Mouse (Mus musculus) liver, adult 2 months (tissue): ENCODE data around the gene Tlx2. TPM values are rescaled to one million over a fixed set of nuclear protein-coding genes. Genes with fewer than 3 reads are reported as not detected.

Experiments
- DNase-seq: peaks from one replicate; pipeline ENCODE4 v3.0.0-alpha.2; 2011; ENCODE audit warnings: low read depth, low spot score; ENCODE audit errors: extremely low read depth
- H3K27ac ChIP-seq: fragments of 200-500 bp; replicated peaks from 2 replicates; pipeline ENCODE4 v1.5.1; 2012; ENCODE audit warnings: low read depth, mild to moderate bottlenecking, control low read depth, inconsistent platforms, low read length; ENCODE audit not compliant: insufficient read depth
- H3K27me3 ChIP-seq: fragments of 200-500 bp; 2 replicates; pipeline ENCODE4 v1.6.1; 2012; ENCODE audit warnings: mild to moderate bottlenecking, moderate library complexity, low read length, inconsistent platforms; ENCODE audit not compliant: control insufficient read depth, insufficient read depth
- H3K36me3 ChIP-seq: fragments of 200-500 bp; 2 replicates; pipeline ENCODE4 v1.6.1; 2012; ENCODE audit warnings: low read length, inconsistent platforms; ENCODE audit not compliant: control insufficient read depth, insufficient read depth
- H3K4me1 ChIP-seq: fragments of 200-500 bp; 2 replicates; pipeline ENCODE4 v1.6.1; 2011; ENCODE audit warnings: low read length; ENCODE audit not compliant: control insufficient read depth, insufficient read depth
- H3K4me3 ChIP-seq: fragments of 200-500 bp; 2 replicates; pipeline ENCODE4 v1.5.1; 2011; ENCODE audit warnings: low read depth, mild to moderate bottlenecking, control low read depth, low read length, moderate library complexity; ENCODE audit not compliant: insufficient read depth
- H3K79me2 ChIP-seq: fragments of 200-500 bp; 2 replicates; pipeline ENCODE4 v1.6.1; 2012; ENCODE audit warnings: inconsistent platforms, mild to moderate bottlenecking, low read length, moderate library complexity; ENCODE audit not compliant: control insufficient read depth, insufficient read depth
- H3K9ac ChIP-seq: fragments of 200-500 bp; 2 replicates; pipeline ENCODE4 v1.6.1; 2012; ENCODE audit warnings: low read depth, mild to moderate bottlenecking, control low read depth, inconsistent platforms, low read length
- CTCF ChIP-seq: fragments of 200-500 bp; IDR thresholded peaks from 2 replicates; pipeline ENCODE4 v1.5.1; 2011; ENCODE audit warnings: low read depth, low read length, control low read depth
- POLR2A ChIP-seq: fragments of 200-500 bp; IDR thresholded peaks from 2 replicates; pipeline ENCODE4 v1.6.1; 2011; ENCODE audit warnings: low read length, control low read depth; ENCODE audit not compliant: insufficient read depth; ENCODE audit errors: extremely low read depth
- WGBS: fragments of 180-500 bp; shearing (Covaris S2); methylation state at CpG from one replicate; pipeline ENCODE4 v1.1.7; 2018; 5-methylcytosine and 5-hydroxymethylcytosine counted together
- polyA plus RNA-seq: library from polyadenylated mRNA; depleted of rRNA; stranded (reverse); fragments of >200 nt; gene quantifications from 2 replicates; pipeline ENCODE4 v1.2.3, GENCODE M21; 2012
- total RNA-seq: library from RNA; depleted of rRNA; stranded (reverse); fragments of >200 nt; gene quantifications from 2 replicates; pipeline ENCODE4 v1.2.3, GENCODE M21; 2014

Tlx2 gene
- total and polyA plus RNA-seq, 2 experiments: not detected

DNA sequence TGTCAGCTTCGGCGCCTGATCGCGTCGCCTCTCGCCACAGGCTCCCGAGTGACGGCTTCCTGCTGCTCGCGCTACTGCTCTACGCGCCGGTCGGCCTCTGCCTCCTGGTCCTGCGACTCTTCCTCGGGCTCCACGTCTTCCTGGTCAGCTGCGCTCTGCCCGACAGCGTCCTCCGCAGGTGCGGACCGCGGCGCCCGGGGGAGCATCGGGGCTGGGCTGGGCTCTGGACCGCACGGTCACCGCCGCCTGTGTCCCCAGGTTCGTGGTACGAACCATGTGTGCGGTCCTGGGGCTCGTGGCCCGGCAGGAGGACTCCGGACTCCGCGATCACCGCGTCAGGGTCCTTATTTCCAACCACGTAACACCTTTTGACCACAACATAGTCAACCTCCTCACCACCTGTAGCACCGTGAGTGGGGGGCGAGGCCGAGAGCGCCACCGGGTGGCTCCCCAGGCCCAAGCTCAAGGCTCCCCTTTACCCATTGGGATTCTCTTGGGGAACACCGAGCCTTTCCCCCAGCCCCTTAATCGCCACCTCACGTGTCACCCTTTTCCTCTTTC lies 15.1 kb downstream of the Tlx2 start, which contains the start of gene Htra2:
Gene Htra2, minus strand, starts transcription at position 403 of the 561 bp plus-strand sequence.
- Histone ChIP-seq H3K36me3 (peaks cover 8% of the 10 kb centered on the region), H3K4me3 (peak within 1 kb of the TSS; percentile 92), H3K79me2 (peaks cover 17% of the 10 kb centered on the region; the same call in 1 of the 2 replicates), H3K27ac (peak within 1 kb of the TSS; percentile 76), H3K4me1 (peaks cover 17% of the 10 kb centered on the region), H3K27me3 (no peaks in the 10 kb centered on the region), H3K9ac (peak within 1 kb of the TSS; percentile 97)
- DNase-seq: no peak
- TF ChIP-seq CTCF (peak; percentile 42), POLR2A (no peak)
- under 1% methylated on average over 48 of the region's 50 CpGs for WGBS

DNA sequence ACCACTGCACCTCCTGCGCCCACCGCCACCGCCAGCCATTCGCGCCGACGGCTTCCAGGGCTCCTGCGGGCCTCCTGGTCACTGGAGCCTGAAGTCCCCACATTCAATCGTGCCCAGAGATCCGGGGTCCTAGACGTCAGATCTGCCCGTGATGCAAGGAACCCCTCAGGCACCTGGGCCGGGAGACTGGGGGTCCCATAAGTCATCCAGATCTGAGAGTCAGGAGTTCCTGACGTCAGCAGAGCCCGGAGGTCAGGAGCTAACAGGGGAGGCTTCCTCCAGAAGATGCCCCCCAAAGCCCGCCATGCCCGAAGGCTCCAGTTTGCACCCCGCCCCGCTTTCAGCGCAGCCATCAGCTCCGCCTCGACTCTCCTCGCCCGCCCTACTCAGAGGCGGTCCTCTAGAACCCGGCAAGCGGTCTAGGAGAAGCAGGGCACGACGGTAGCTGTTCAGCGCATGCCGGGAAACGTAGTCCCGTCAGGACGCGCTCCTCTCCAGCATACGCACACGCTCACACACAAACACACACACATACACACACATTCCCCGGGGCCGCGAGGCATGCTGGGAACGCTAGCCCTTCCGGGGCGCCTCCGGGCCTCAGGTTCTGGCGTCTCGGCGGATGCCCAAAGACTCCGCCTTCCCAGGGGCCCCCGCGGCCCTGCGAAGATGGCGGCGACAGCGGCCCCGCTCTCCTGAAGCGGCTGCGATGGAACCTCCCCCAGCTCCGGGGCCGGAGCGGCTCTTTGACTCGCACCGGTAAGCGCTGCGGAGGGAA lies 15.8 kb downstream of the Tlx2 start, which contains the start of gene Aup1:
Gene Aup1, plus strand, starts transcription at position 448 of the 778 bp plus-strand sequence.
- H3K4me3 ChIP-seq: peak within 1 kb of the TSS; percentile 92
- peak; percentile 97 for DNase-seq
- peaks cover 17% of the 10 kb centered on the region; the same call in 1 of the 2 replicates for H3K79me2 ChIP-seq
- H3K27ac ChIP-seq: peak within 1 kb of the TSS; percentile 76
- TF ChIP-seq POLR2A: peak; percentile 76
- no peak for TF ChIP-seq CTCF
- no peaks in the 10 kb centered on the region for H3K27me3 ChIP-seq
- under 1% methylated on average over 64 of the region's 64 CpGs for WGBS
- H3K9ac ChIP-seq: peak within 1 kb of the TSS; percentile 97
- H3K4me1 ChIP-seq: peaks cover 17% of the 10 kb centered on the region
- H3K36me3 ChIP-seq: peaks cover 8% of the 10 kb centered on the region

DNA sequence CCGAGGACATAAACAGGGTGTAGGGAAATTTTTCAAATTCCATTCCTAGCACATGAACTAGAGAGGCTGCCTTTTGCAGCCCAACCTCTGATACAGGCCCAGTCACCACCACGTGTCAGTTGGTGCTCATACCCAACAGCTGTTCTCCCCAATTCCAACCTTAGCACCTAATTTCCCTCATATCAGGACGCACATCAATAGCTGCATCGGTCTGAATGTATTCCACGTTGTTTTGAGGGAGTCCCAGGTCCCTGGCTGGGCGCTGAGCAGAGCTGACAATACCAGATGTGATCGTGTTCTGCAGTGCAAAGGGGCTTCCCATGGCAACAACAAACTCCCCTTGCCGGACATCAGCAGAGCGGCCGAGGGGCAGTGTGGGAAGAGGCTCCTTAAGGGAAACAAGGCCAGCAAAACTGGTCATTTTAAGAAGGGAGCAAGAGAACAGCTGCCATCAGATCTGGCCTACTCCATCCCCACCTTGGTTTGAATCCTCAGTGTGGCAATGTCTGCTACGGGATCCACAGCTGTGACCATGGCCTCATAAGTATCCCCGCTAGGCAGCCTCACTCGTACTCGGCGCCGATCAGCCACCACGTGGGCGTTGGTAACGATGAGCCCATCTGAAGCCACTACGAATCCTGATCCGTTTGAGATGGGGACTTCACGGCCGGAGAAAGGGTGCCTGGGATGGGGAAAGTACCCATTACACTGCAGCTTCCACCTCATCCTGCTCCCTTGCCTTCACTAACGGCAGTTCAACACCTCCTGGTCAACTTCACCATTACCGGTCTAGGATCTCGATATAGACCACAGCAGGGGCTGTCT lies 16.7 kb downstream of the Tlx2 start:
- Histone ChIP-seq H3K4me3 (peak overlapping the region; percentile 92), H3K36me3 (peaks cover 8% of the 10 kb centered on the region), H3K9ac (peak overlapping the region; percentile 71), H3K79me2 (peaks cover 17% of the 10 kb centered on the region; the same call in 1 of the 2 replicates), H3K4me1 (peaks cover 16% of the 10 kb centered on the region), H3K27me3 (no peaks in the 10 kb centered on the region), H3K27ac (no peak overlapping the region)
- 14% methylated on average over 26 of the region's 26 CpGs for WGBS
- no peak for DNase-seq
- no peak for TF ChIP-seq POLR2A
- no peak for TF ChIP-seq CTCF

DNA sequence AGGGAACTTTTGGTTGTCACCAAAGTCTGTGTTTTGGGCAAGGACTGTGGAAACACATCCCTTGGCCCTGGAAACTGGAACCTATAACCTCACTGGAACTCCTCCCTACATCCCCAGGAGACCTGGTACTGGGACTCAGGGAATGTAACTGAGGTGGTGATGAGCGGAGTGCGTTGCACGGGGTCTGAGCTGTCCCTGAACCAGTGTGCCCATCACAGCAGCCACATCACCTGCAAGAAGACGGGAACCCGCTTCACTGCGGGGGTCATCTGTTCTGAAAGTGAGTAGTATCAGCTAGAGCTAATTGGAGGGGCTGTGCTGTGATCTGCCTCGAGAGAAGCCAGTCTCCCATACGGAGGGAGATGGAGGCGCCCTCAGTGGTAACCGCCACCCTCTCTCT lies 20.7 kb downstream of the Tlx2 start:
- Histone ChIP-seq H3K4me1 (peaks cover 5% of the 10 kb centered on the region; the same call in 1 of the 2 replicates), H3K27ac (no peak overlapping the region), H3K9ac (no peak overlapping the region), H3K36me3 (no peaks in the 10 kb centered on the region; the same call in 1 of the 2 replicates), H3K27me3 (no peaks in the 10 kb centered on the region), H3K79me2 (peaks cover 3% of the 10 kb centered on the region; the same call in 1 of the 2 replicates), H3K4me3 (no peak overlapping the region)
- TF ChIP-seq CTCF (no peak), POLR2A (no peak)
- DNase-seq: no peak
- 74% methylated on average over 10 of the region's 10 CpGs for WGBS

DNA sequence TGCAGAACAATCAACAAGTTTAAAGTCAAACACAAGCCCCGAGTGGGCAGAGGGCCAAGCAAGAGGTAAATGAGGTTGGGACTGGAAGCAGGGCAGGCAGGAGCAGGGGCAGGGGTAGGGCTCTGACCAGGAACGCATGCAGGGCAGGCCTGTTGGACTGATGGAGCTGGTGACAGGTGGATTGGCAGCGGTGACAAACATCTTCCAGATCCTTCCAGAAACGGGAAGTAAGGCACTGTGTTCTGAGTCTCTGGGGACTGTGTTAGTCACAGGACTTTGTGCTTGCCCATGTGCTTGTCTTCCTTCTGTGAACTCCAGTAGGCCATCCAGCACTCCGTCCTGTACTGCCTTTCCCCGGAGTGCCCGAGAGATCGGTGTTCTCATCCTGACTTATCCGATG lies 25.4 kb downstream of the Tlx2 start:
- H3K36me3 ChIP-seq: no peaks in the 10 kb centered on the region
- H3K9ac ChIP-seq: no peak overlapping the region
- peak; percentile 30 for DNase-seq
- no peak for TF ChIP-seq CTCF
- TF ChIP-seq POLR2A: no peak
- H3K79me2 ChIP-seq: no peaks in the 10 kb centered on the region
- no peaks in the 10 kb centered on the region for H3K4me1 ChIP-seq
- 72% methylated on average over 9 of the region's 9 CpGs for WGBS
- H3K27ac ChIP-seq: no peak overlapping the region
- H3K27me3 ChIP-seq: no peaks in the 10 kb centered on the region
- no peak overlapping the region for H3K4me3 ChIP-seq
